Mouse (Mus musculus) spleen, postnatal 14 days (tissue): ENCODE data around the gene Zfp280b.
"Not testable (repeated sequence)": the region's sequence is repeated elsewhere in the genome, so short reads cannot be mapped to it uniquely, and the experiment has no call there.

Experiments
- DNase-seq, 2 experiments: peaks; one replicate each; pipeline ENCODE4 v3.0.0; 2021 to 2022; ENCODE audit warnings: low spot score in 2 of 2

The Zfp280b gene

GRCm38 (mm10) chr10:76032402-76033118 lies at the start of gene Zfp280b:
Gene Zfp280b, plus strand, starts transcription at chr10:76032650.
- peak; percentile 88 to 90 for DNase-seq

GRCm38 (mm10) chr10:75990430-75991042 lies 41.9 kb upstream of the Zfp280b start:
- no peak for DNase-seq

- no peak for DNase-seq
These were observed 38.7 kb upstream of the Zfp280b start for GRCm38 (mm10) chr10:75993616-75994240.

GRCm38 (mm10) chr10:75994531-75995210 lies 37.8 kb upstream of the Zfp280b start:
- not testable (repeated sequence) for DNase-seq

GRCm38 (mm10) chr10:75995463-75995862 lies 37.0 kb upstream of the Zfp280b start:
- DNase-seq = no peak

GRCm38 (mm10) chr10:75996315-75996714 lies 36.1 kb upstream of the Zfp280b start:
- DNase-seq = no peak

- DNase-seq = no peak
These were observed 31.3 kb upstream of the Zfp280b start for GRCm38 (mm10) chr10:76001160-76001559.

GRCm38 (mm10) chr10:76002101-76002521 lies 30.3 kb upstream of the Zfp280b start:
- no peak for DNase-seq

GRCm38 (mm10) chr10:76002615-76003014 lies 29.8 kb upstream of the Zfp280b start:
- no peak for DNase-seq

- DNase-seq = no peak
These were observed 29.2 kb upstream of the Zfp280b start for GRCm38 (mm10) chr10:76003221-76003620.

- no peak for DNase-seq
These were observed 26.1 kb upstream of the Zfp280b start for GRCm38 (mm10) chr10:76006385-76006784.

- DNase-seq = no peak
These were observed 22.6 kb upstream of the Zfp280b start for GRCm38 (mm10) chr10:76009812-76010211.

- DNase-seq = no peak
These were observed 19.5 kb upstream of the Zfp280b start for GRCm38 (mm10) chr10:76012922-76013321.

GRCm38 (mm10) chr10:76016886-76017285 lies 15.6 kb upstream of the Zfp280b start:
- DNase-seq = no peak

- no peak for DNase-seq
These were observed 10.7 kb upstream of the Zfp280b start for GRCm38 (mm10) chr10:76021728-76022127.

GRCm38 (mm10) chr10:76023921-76024320 lies 8.5 kb upstream of the Zfp280b start:
- no peak for DNase-seq

- DNase-seq = no peak
These were observed 6.8 kb upstream of the Zfp280b start for GRCm38 (mm10) chr10:76025470-76026190.

GRCm38 (mm10) chr10:76027127-76028015 lies 5.1 kb upstream of the Zfp280b start:
- no peak for DNase-seq

GRCm38 (mm10) chr10:76028016-76028366 lies 4.5 kb upstream of the Zfp280b start:
- no peak for DNase-seq

GRCm38 (mm10) chr10:76028396-76028795 lies 4.1 kb upstream of the Zfp280b start:
- DNase-seq = no peak

GRCm38 (mm10) chr10:76029276-76029675 lies 3.2 kb upstream of the Zfp280b start:
- DNase-seq = no peak
